Mouse (Mus musculus): Measurements from ENCODE around the gene Cd2bp2.
A peak's percentile ranks its signal among the peaks of the same experiment; 100 is the strongest.

Gene Cd2bp2

DNA sequence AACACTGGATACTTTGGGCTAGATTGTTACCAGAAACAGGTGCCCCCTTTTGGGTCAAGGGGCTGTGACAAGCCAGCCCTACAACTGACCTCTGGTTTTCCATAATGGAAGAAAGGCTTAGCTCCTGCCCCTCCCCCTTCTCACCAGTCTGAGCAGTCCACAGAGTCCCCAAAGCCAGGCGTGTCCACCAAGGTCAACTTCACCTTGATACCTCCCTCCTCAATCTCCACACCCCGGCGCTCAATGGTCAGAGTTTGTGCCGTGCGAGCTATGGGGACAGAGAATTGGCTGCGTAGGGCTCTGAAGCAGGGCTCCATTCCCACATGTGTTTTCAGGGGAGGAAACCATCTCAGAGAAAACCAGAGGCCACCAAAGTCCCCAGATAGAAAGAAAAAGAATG, 21.6 kb upstream of the Cd2bp2 start:
- DNase-seq = peak; percentile 35

DNA sequence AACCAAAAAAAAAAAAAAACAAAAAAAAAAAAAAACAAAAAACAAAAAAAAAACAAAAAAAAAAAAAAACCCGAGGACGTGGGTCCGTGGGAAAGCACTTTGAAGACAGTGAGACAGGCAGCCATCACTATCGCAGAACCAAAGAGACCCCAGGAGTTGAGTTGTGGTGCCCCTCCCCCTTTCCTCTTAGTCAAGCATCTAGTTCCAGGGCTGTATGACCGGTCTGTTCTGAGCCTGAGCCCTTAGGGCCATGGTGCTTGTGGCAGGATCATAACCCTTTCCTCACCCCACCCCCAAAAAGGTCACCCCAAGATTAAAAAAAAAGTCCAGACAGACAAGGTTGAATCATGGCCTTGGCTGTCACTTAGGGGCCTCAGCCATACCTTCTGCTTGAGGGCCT, 20.5 kb upstream of the Cd2bp2 start:
- peak; percentile 23 for DNase-seq

DNA sequence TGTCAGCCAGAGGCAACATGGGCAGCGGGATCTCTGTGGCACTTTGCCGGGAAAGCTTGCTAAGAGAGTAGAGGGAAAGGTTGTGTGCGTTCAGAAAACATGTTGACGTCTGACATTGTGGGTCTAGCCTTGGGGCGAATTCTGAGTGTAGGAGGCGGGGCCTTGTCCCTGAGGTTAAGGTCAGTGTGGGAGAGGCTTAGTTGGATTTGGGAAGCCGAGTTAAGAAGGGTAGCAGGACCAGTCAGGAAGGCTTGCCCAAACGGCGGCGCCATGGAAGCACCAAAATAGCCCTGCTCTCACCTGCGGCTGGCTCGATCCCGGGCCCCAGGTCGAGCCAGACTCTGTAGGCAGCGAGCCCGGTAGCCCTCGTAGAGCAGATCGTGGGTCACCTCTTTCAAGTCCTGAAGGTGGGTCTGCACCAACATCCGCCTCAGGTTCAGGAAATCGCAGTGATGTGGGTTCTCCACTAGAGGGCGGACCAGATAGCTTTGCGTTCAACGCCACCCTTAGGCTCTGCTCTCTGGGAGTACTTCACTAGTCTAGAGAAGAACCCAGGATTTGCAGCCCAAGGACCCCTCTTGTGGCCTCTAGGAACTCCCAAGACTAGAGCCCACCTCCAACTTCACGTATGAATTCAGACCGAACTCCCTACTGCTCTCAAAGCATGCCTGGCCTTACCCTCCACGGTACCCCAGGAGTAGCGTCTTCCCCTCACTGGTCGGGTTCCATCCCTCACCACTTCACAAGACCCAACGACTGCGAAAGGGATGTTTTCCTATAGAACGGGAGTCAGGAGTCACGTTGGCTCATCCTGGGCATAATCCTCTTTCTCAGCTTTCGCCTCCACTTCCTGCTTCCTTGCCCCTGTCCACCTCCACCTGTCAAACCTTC, 19.4 kb upstream of the Cd2bp2 start:
- peak; percentile 86 for DNase-seq

DNA sequence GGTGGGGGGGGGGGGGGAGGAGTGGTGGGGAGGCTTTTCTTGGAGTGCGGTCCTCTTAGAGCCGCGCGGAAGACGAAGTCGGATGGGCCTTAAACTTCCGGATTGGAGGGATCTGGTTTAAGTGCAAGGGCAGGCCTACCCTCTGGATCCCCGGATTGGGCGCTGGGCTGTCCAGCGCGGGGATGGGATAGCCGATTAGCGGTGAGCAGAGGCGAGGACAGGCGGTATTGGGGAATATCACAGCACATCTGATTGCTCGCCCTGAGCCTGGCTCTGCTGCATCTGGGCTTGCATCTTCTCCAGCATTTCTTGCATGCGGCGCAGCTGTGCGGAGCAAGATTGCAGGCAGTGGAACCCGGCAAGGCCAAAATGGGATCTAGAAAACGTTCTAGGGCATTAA, 18.7 kb upstream of the Cd2bp2 start:
- DNase-seq = peak; percentile 27

DNA sequence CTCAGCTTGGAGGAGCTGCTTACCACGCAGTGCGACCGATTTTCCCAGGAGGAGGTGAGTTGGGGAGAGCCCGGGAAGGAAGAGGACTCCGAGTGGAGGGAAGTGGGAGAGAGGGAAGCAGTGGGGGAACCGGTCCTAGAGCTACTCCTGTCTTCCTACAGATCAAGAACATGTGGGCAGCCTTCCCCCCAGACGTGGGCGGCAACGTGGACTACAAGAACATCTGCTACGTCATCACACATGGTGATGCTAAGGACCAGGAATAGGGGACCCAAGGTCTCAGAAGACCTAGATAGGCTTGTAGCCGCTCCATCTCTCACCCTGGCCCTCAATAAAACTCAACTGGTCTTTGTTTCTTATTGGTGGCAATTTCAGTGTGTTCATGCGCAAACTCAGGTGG, 18.1 kb upstream of the Cd2bp2 start:
- no peak for DNase-seq

DNA sequence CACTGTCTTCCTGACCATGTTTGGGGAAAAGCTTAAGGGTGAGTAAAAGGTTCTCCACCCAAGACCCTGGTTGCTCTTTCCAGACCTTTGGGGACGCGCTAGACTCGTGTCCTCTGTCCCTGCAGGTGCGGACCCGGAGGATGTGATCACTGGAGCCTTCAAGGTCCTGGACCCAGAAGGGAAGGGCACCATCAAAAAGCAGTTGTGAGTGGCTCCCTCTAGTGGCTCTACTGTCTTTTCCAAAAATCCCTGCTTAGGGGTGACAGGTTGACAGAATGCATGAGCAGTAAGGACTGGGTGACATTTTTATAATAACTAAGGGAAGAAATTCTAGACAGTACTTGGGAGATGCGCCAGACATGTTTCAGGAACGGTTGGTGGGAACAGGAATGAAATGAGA, 17.6 kb upstream of the Cd2bp2 start:
- peak; percentile 66 for DNase-seq

DNA sequence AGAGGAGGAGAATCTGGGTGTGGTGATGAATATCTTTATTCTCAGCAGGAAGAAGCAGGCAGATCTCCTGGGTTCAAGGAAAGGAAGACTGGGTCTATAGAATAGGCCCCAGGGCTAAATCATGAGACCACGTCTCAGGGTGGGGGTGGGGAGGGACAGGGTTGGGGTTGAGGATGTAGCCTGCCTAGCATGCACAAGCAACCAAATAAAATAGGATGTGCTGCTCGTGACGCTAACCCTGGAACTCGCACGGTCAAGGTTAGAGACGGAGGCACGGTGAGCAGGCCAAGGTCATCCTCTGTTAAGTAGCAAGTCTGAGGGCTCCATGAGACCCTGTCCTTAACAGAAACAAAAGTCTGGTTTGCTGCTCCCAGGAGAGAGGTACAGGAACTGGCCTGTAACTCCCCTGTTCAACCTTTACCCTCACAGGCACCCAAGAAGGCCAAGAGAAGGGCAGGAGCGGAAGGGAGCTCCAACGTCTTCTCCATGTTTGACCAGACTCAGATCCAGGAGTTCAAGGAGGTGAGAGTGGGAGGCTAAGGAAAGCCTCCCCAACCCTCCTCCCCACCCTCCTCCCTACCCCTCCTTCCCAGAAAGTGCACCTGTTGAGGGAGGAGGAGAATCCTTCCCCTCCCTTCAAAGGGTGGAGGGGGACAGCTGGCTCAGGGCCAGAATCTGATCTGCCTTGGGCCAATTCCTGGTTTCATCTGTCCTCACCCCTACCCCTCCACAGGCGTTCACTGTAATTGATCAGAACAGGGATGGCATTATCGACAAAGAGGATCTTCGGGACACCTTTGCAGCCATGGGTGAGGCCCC, 16.8 kb upstream of the Cd2bp2 start:
- no peak for DNase-seq

DNA sequence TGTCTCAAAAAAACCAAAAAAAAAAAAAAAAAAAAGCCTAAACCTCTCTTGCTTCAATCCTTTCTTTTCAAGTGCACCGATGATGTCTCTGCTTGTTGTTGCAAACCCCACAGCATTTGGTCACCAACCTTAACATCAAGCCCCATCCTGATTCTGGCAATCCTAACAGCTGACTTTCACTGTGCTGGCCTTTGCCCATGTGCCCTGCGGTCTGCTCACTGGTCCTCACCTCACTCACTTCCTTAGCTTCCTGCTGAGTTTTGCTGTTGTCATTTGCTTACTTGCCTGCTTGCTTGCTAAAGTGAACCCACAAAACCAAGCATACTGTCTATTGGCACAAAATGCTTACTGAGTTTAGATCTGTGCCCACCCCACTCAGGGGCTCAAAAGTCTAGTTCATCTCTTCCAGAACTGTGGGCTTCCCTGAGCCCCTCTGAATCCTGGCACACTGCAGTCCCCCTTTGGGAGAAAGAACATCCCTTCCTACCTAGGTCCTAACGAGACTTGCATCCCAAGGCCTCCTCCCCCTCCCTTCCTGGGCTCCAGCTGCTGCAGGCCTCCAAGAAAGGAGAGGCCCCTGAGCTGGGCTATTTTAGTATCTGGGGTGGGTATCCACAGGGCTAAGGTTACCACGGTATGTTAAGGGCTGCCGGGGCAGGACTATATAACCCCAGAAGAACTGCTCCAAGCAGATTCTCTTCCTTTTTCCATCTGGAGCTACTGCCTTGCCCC, 15.3 kb upstream of the Cd2bp2 start:
- no peak for DNase-seq

DNA sequence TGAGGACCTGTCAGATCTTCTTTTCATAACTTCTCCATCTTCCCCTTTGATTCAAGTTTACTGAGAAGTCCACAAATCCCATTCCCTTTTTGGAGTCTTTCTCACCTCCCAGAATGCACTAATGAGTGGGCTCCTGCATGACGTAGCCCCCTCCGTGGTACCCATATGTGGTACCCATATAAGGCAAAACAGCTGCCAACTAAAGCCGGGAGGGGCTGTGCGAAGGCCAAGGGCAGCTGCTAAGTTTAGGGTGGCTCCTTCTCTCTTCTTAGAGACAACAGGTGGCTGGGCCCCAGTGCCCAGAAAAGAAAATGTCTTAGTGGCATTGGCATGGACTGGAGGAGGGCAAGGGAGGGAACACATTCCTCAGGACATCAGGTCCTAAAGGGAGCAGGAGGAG, 14.4 kb upstream of the Cd2bp2 start:
- DNase-seq = peak; percentile 64

DNA sequence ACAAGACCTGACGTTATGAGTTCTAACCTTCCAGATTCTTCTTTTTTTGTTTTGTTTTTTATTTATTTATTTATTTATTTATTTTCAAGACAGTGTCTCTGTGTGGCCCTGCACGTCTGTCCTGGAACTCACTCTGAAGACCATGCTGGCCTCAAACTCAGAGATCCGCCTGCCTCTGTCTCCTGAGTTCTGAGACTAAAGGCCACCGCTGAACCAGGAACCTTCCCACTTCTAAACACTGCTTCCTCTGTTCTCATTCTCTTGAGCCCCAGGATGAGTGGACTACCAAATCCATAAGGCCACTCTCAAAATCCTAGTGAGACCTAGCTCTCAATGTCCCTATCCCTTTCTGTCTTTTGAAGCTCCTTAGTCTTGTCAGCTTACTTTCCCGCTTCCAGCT, 14.0 kb upstream of the Cd2bp2 start:
- no peak for DNase-seq

DNA sequence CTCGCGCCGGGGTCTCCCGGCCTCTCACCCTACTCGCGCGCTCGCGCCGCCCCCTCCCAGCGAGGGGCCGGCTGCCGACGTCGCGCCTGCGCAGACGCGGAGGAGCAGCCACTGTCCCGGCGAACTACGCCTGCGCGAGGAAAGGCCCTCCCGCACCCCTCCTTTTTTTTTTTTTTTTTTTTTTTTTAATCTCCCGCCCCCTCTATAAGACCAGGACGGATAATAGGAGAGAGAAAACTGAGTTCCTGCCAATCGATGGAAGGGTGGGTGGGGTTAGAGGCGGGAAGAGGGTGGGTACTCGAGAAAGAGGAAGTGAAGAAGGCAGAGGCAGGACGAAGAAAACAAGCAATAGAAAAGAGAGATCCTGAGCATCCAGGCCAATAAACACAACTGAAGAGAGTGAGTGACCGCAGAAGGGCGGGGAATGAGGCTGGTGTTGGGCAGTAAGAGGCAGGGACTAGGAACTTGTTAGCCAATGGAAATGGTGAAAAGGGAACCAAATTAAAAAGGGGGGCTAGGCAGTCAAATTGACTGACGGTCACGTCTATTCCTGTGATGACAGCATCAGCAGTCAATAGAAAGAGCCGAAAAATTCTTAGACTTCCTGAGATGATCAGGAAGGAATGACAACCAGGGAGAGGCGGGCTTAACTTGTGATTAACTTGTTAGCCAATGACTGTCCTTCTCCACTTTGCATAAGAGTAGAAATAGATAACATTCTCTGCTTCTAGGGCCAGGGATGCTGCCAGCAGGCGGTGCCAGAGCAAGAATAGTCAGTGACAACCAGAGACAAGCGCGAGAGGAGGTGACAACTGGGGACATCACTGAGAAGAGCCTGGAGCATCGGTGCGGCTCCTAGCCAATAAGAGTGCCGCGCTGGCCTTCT, 12.9 kb upstream of the Cd2bp2 start, which contains the start of gene Mylpf:
Gene Mylpf, plus strand, starts transcription at position 338 of the 886 bp plus-strand sequence.
- peak; percentile 97 for DNase-seq

DNA sequence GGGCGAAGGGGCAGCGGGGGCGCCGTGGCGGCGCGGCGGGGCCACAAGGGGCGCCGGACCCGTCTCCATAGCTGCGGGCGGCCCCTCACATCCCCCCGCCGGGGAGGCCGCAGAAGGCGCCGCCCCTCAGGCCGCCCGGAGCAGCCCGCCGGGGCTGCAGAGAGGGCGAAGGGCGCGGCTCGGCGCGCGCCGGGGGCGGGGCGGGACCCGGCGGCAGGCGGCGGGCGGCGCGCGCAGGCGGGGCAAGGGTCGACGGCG, 12.4 kb upstream of the Cd2bp2 start, which contains the start of gene Tbc1d10b:
Gene Tbc1d10b, minus strand, starts transcription at position 174 of the 258 bp plus-strand sequence.
- DNase-seq = no peak

DNA sequence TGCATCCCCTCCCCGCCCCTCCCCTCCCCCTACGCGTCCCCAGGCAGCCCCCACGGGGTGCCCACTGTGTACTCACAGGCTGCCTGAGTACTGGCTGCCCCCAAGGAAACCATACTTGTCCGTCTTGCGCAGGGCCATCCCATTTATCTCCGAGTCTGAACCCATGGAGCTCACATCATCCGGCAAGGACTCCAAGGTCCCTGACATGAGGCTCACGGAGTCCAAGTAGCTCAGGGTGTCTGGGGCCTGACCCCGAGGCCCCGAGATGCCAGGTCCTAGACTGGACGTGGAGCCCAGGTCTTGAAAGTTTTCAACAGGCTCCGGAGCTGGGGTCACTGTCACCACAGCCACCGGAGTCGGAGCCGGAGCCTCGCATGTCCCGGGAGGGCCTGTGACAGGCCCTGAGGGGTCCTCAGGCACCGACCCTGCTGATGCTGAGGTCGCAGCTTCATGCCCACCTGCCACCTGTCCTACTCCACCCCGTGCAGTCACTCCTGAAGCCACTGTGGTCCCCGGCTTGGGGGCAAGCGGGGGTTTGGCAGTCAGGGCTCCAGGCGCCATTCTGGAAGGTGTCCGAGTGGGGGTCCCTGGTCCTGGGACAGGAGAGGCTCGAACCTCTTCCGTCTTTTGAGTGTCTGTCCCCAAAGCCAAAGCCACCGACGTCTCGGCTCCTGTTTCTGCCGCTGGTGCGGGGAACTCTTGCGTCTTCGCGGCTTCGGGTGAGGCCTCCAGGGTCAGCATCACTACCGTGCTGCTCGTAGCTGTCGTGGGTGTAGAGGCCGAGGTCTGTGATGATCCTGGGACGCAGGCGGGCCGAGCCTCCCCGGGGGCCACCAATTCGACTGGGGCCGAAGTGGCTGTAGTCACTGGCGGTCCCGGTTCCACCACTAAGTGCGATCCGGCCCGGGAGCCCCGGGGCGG, 11.8 kb upstream of the Cd2bp2 start:
- no peak for DNase-seq

DNA sequence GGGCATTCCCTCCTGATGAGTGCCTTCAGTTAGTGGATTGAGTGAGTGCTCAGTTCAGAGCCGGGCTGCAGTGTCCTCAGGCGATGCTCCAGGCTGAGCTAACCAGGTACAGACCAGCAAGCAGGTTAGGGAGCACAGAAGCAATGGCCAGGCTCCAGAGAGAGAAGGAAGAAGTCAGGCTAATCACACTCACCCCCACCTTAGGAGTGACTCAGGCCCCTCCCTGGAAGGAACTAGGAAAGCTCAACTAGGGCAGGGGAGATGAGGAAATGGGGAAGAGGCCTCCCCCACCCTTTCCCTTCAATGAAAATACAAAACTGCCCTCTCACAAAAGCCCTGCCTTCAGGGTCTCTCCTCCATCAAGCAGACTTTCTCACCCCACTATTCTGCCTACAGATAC, 10.8 kb upstream of the Cd2bp2 start:
- no peak for DNase-seq

DNA sequence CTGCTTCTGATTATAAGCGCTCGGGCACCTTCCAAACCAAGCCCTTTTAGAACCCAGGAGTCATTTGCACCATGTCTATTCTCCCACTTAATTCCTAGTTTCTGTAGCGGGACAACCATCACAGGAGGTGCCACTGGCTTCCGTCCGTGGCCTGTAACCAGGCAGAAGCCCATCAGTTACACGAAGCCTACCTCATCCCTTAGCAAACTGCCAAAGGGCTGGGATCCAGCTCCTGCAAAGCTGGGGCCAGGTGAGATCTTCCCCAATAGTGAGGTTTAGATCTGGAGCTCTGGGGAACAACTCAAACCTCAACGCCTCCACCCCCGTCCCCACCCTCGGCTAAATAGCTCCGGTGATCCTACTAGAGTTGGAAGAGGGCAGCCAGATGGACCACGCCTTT, 634 bp upstream of the Cd2bp2 start:
- no peak for DNase-seq

DNA sequence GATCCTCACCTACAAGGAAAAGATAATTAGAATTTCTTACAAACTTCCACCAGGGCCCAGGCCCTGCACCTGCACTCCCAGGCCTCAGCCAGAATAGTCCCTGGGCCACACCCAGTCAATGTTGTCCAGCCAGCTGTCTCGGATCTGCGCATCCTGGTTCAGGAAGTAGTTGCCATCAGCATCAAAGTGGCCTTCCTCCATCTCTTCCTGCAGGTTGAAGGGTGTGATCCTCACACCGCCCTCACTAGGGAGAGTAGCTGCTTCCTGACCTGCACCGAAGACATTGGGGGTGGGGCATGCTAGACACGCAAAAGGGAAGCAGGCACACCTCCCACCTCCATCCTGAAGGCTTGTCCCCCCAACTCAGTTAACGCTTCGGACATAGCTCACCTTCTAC, 1.2 kb downstream of the Cd2bp2 start:
- DNase-seq = no peak

DNA sequence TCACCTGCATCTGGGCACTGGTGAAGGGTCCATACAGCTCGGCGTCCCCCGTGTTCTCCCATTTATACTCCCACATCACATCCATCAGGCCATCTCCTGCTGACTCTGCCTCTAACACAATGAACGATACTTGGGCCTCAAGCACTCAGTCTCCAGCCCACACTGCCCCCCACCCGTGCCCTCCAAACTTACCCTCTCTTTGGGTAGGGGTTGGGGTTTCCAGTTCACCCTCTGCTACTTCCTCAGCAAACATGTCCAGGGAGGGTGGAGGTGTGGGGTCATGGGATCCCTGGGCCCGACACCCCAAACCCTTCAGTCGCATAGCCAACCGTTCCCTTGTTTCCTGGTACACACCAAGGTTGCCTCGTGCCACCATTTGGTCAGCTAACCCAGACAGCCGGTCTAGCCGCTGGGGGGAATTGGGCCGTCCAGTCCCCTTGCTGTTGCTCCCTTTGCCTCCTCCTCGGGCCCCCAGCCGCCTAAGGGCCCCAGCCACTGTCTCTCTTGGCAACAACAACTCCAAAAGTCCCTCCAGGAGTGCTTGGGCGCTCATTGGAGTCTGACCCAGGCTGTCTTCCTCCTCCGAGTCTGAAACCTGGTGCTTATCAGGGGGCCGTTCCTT, 1.7 kb downstream of the Cd2bp2 start:
- DNase-seq = no peak

DNA sequence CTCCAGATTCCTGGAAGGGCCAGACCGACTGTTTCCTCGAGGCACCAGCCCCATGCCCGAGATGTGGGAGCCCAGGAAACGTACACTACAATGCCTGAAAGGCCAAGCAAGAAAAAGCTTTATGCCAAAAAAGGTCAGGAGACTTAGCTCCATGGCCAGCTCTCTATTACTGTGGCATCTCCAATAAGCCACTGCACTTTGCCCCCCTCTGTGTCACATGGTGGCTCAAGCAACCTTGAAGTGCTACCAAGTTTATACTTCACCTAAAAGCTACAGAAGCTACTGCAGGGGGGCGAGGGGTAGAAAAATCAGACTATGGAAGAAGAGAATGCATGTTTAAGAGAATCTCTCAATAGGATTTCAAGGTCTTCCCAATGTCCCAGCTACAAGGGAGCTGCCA, 2.9 kb downstream of the Cd2bp2 start:
- no peak for DNase-seq

DNA sequence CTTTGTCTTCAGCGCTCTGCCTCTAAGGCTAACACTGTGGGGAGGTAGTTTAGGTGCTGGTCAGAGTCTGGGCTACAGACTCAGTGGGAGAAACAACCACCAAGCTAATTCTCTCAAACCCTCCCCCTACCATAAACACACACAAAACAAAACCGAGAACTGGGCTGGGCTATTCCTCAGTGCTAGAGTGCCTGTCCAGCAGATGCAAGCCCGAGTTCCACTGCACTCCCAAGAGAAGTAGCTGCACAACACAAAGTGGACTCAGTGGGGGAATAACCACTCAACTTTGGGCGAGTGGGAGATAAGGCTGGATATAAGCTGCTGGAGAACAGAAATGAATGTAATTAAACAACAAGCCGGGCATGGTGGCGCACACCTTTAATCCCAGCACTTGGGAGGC, 5.2 kb downstream of the Cd2bp2 start:
- no peak for DNase-seq

DNA sequence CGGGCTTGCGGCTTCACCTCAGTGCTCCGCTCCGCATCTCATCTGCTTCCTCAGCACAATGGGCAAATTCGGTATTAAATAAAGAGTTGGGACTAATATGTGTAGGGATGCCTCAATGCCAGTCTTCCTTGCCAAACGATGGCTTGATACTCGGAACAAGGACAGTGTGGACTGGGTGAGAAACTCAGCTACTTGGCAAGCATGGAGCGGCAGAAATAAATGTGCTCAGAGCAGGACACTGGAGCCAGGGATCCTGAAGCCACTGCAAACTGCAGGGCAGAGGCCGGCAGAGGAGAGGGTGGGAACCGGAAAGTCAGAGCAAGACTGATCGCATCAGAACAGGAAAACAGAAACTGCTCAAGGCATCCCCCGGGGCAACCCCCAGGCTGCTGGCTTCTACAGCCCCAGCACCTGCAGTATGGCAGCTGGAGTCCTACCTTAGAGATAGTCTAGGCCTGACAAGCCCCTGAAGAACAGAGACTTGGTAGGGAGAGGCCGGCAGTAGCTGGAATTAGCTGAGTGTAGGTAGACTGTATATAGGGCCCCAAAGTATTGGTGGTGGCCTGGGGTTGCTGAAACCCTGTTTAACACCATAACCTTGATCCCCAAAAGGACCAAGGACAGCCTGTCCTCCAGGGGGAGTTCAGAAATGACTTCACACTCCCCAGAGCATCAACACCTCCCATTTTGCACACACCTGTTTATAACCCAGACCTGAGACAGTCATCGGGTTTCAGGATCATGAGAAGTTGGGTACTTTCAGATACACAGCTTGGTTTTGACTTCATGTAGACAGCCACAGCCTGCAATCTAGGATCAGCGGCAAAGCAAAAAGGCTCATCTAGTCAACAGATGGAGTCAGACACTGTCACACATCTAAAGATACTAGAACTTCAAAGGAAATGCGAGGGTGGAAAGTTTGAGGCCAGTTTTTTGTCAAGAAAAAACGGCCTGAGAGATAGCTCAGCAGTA, 7.3 kb downstream of the Cd2bp2 start:
- DNase-seq = peak; percentile 68

All from thymus, postnatal 14 days (tissue).